Mouse (Mus musculus) liver, embryonic 14.5 days (tissue): ENCODE measurements around the gene Nup133. TPM values are rescaled to one million over a fixed set of nuclear protein-coding genes. Genes with fewer than 3 reads are reported as not detected.

Experiments used
- ATAC-seq: fragments of 200-750 bp; cut with Nextera tagmentation; 2 replicates; pipeline ENCODE4 v1.8.0; 2017; ENCODE audit warnings: moderate number of reproducible peaks, mild to moderate bottlenecking, moderate library complexity; ENCODE audit not compliant: insufficient read depth
- DNase-seq, 3 experiments: peaks; one replicate each; pipeline ENCODE4 v3.0.0-alpha.2; 2012 to 2013; ENCODE audit warnings: low read depth in 3 of 3, low spot score in 3 of 3
- H3K27ac ChIP-seq: fragments of 300-500 bp; sonication (generic); 2 replicates; pipeline ENCODE4 v1.5.1; 2014; ENCODE audit warnings: moderate library complexity, mild to moderate bottlenecking, control low read depth, inconsistent platforms
- H3K27me3 ChIP-seq: fragments of 300-500 bp; sonication (generic); 2 replicates; pipeline ENCODE4 v1.6.1; 2014; ENCODE audit warnings: mild to moderate bottlenecking, low read length, moderate library complexity; ENCODE audit not compliant: control insufficient read depth, insufficient read depth
- H3K36me3 ChIP-seq: fragments of 300-500 bp; sonication (generic); replicated peaks from 2 replicates; pipeline ENCODE4 v1.6.1; 2014; ENCODE audit warnings: low read depth; ENCODE audit not compliant: control insufficient read depth, insufficient read depth
- H3K4me1 ChIP-seq, 2 experiments: fragments of 200-500 bp in 1 of 2; fragments of 300-500 bp in 1 of 2; sonication (generic) in 1 of 2; replicated peaks; 2 replicates each; pipeline ENCODE4 v1.6.1; 2012 to 2014; ENCODE audit warnings: antibody characterized with exemption in 1 of 2, inconsistent platforms in 1 of 2, low read length in 1 of 2; ENCODE audit not compliant: control insufficient read depth in 2 of 2, insufficient read depth in 2 of 2
- H3K4me2 ChIP-seq: fragments of 300-500 bp; sonication (generic); 2 replicates; pipeline ENCODE4 v1.6.1; 2014; ENCODE audit warnings: low read depth, mild to moderate bottlenecking, control low read depth, moderate library complexity
- H3K4me3 ChIP-seq, 2 experiments: fragments of 200-500 bp in 1 of 2; fragments of 300-500 bp in 1 of 2; sonication (generic) in 1 of 2; 2 replicates each; pipeline ENCODE4 v1.5.1; 2012 to 2014; ENCODE audit warnings: low read depth in 2 of 2, low read length in 2 of 2, mild to moderate bottlenecking in 2 of 2, control low read depth in 1 of 2, inconsistent platforms in 1 of 2, moderate library complexity in 1 of 2; ENCODE audit not compliant: insufficient read depth in 1 of 2
- H3K9ac ChIP-seq: fragments of 300-500 bp; sonication (generic); replicated peaks from 2 replicates; pipeline ENCODE4 v1.6.1; 2014; ENCODE audit warnings: mild to moderate bottlenecking, control low read depth, moderate library complexity
- H3K9me3 ChIP-seq: fragments of 300-500 bp; sonication (generic); 2 replicates; pipeline ENCODE4 v1.6.1; 2016; ENCODE audit warnings: low read length, mixed read lengths; ENCODE audit not compliant: control insufficient read depth
- CTCF ChIP-seq: IDR thresholded peaks from 2 replicates; pipeline ENCODE4 v1.5.1; 2016; ENCODE audit warnings: antibody characterized with exemption, low read depth, control low read depth
- EP300 ChIP-seq: IDR thresholded peaks from 2 replicates; pipeline ENCODE4 v1.6.1; 2016; ENCODE audit warnings: antibody characterized with exemption, low read depth
- WGBS: fragments of 180-500 bp; shearing (Covaris S2); extraction: QIAGEN DNeasy Blood & Tissue Kit; methylation state at CpG from one replicate; pipeline ENCODE4 v1.1.7; 2014; ENCODE audit not compliant: insufficient replicate concordance; 5-methylcytosine and 5-hydroxymethylcytosine counted together
- polyA plus RNA-seq, 2 experiments: library from polyadenylated mRNA; depleted of rRNA in 1 of 2; stranded (reverse) in 1 of 2; unstranded in 1 of 2; fragments of >200 nt; fragmentation: Nextera tagmentation in 1 of 2; extraction: Ambion mirVana in 1 of 2; gene quantifications; 2 replicates each; pipeline versions ENCODE4 v1.2.1 to v1.2.3; 2012 to 2014

Gene Nup133
- polyA plus RNA-seq, 2 experiments = 17.6 to 23.3 TPM

DNA sequence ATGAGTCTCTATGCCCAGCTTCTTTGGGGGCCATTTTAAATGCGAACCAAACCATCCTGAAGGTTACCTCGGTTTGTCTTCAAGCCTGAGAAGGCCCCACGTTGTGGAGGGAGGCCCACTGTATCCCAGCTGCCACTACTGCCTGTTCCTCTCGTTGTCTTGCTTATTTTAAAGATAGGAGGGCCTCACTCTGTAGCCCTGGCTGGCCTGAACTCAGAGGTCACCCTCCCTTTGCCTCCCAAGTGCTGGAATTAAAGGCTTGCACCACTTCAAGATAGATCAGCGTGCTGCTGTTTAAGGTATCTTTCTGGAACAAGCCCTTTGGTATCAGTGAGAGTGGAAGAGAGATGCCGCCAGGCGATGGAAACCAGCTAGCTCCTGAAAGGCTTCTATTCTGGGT lies 40.1 kb upstream of the Nup133 start:
- Histone ChIP-seq H3K9me3 (no peaks in the 10 kb centered on the region), H3K4me3 (peak overlapping the region; percentile 48 to 57), H3K36me3 (0 out of 2 replicates have a peak, but pooled peaks cover under 1% of the 10 kb centered on the region), H3K4me1 (peaks cover 49 to 55% of the 10 kb centered on the region in 2 experiments), H3K27ac (peak overlapping the region; percentile 100), H3K9ac (peak overlapping the region; percentile 95), H3K27me3 (no peaks in the 10 kb centered on the region), H3K4me2 (peak overlapping the region; percentile 98)
- 10% methylated on average over 7 of the region's 7 CpGs for WGBS
- TF ChIP-seq CTCF (no peak), EP300 (no peak)
- DNase-seq (no peak), ATAC-seq (peak; percentile 66)

DNA sequence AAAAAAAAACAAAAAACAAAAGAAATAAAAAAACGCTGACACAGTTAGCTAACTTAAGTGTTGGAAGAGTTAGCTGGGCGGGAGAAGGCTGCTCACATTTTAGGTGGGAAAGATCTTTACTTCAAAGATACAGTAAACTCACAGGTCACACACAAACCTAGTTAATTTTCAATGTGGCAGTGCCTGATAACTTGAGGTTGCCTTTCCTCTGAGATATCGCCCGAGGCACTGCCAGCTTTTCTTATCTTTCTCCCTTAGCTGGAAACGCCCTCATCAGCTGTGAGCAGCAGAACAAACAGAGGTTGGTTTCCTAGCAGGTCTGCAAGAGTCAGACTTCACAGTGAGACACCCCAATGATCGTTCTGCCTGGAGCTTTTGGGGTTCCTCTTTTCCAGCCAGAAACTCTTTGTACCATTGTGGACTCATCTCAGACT lies 39.6 kb upstream of the Nup133 start:
- Histone ChIP-seq H3K4me3 (peak overlapping the region; percentile 48 to 57), H3K4me2 (peak overlapping the region; percentile 98), H3K36me3 (no peaks in the 10 kb centered on the region), H3K27ac (peak overlapping the region; percentile 100), H3K9ac (peak overlapping the region; percentile 95), H3K27me3 (no peaks in the 10 kb centered on the region), H3K9me3 (no peaks in the 10 kb centered on the region), H3K4me1 (peaks cover 54 to 60% of the 10 kb centered on the region in 2 experiments)
- TF ChIP-seq EP300 (peak; percentile 99), CTCF (no peak)
- ATAC-seq (peak; percentile 90), DNase-seq (peak; percentile 96 to 97 (median 97))
- 2% methylated on average over 6 of the region's 6 CpGs for WGBS

DNA sequence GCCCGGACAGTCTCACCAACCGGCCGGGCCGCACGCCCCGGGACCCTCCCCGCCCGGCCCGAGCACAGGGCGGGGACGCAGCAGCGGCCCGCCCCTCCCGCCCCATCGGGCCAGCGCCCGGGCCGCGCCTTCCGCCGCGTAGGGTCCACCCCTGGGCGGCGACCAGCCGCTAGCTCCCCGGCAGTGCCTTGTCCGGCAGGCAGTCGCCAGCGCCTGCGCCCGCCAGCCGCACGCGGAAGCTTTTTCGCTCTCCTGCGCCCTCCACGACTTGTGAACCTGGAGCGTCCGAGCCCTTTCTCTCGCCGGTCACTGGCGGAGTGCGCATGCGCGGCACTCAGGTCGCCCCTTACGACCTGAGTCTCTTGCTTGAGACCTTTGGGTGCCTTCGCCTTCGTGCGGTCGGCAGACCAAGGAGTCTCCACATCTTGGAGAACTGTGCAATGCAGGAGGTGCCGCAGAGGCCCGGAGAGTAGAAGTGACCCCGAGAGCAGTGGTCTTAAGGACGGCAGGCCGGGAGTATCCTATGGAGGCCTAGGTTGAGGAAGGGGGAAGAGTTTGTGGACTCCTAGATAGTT lies 33.8 kb upstream of the Nup133 start, which contains the start of gene Abcb10:
Abcb10 (minus strand) TSS at position 297 of the 575 bp plus-strand sequence.
- H3K4me3 ChIP-seq = peak within 1 kb of the TSS; percentile 92 to 100
- ATAC-seq (peak; percentile 81), DNase-seq (peak; percentile 74 to 78 (median 75))
- peaks cover 39 to 47% of the 10 kb centered on the region in 2 experiments for H3K4me1 ChIP-seq
- H3K9me3 ChIP-seq = no peaks in the 10 kb centered on the region
- H3K4me2 ChIP-seq = peak within 1 kb of the TSS; percentile 78
- H3K27me3 ChIP-seq = no peaks in the 10 kb centered on the region
- under 1% methylated on average over 55 of the region's 56 CpGs for WGBS
- H3K27ac ChIP-seq = peak within 1 kb of the TSS; percentile 99
- H3K9ac ChIP-seq = peak within 1 kb of the TSS; percentile 100
- H3K36me3 ChIP-seq = peaks cover 33% of the 10 kb centered on the region
- TF ChIP-seq EP300 (peak; percentile 26; the same call in 1 of the 2 replicates), CTCF (0 out of 2 replicates have a peak, but pooled peaks have one; percentile 6)

DNA sequence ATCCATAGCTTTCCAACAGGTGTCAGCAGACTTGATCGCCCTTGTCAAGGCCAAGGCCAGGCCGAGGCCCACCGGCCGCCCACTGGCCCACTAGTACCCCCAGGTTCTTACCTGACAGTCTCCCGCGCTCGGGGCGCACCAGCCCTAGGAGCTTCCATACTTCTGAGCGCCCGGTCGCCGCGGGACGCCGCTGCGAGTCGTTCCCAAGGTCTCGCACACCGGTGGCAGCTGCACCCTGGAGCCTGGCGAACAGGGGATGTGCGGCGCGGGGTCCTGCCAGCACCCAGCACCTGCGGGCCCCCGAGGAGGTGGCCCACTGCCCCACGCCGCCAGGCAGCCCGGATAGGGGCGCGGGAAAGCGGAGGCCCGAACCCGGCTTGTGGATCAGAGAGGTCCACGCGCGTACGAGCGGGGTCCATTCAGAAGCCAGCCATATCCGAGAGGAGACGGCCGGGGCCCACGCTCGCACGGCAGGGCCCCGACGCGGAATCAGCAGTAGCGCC lies 33.3 kb upstream of the Nup133 start:
- H3K36me3 ChIP-seq = peaks cover 39% of the 10 kb centered on the region
- H3K9ac ChIP-seq = peak overlapping the region; percentile 100
- under 1% methylated on average over 48 of the region's 48 CpGs for WGBS
- no peaks in the 10 kb centered on the region for H3K9me3 ChIP-seq
- no peak for ATAC-seq
- TF ChIP-seq EP300 (no peak; the same call in 1 of the 2 replicates), CTCF (no peak)
- no peak for DNase-seq
- H3K27ac ChIP-seq = peak overlapping the region; percentile 99
- H3K4me2 ChIP-seq = peak overlapping the region; percentile 78
- peaks cover 39 to 48% of the 10 kb centered on the region in 2 experiments for H3K4me1 ChIP-seq
- peak overlapping the region; percentile 92 to 100 for H3K4me3 ChIP-seq
- H3K27me3 ChIP-seq = no peaks in the 10 kb centered on the region

DNA sequence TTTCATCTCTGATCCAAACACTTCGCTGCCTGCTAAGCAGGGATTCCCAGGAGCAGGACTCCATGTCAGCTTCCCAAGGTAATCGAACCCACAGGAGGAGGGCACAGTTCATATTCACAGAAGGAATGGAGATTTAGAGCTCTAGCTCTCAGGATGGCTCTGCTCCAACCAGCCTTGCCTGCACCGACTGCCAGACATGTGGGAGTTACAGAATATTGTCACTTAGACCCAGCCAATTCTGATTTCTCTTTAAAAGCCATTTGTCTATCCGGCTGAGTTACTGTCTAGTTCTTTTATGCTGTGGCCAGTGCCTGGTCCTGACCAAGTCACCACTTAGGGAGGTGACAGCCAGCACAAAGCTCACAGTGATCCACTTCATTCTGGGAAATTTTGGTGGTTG lies 32.6 kb upstream of the Nup133 start:
- Histone ChIP-seq H3K4me3 (peak overlapping the region; percentile 92 to 100), H3K9ac (peak overlapping the region; percentile 100), H3K4me2 (peak overlapping the region; percentile 78), H3K27ac (peak overlapping the region; percentile 99), H3K9me3 (no peaks in the 10 kb centered on the region), H3K4me1 (peaks cover 40 to 47% of the 10 kb centered on the region in 2 experiments), H3K27me3 (no peaks in the 10 kb centered on the region), H3K36me3 (peaks cover 46% of the 10 kb centered on the region)
- 24% methylated on average over 4 of the region's 4 CpGs for WGBS
- no peak for DNase-seq
- ATAC-seq = no peak
- TF ChIP-seq CTCF = no peak
- TF ChIP-seq EP300 = no peak
